Mouse (Mus musculus): Measurements from ENCODE around the gene Ss18l1.

DNA sequence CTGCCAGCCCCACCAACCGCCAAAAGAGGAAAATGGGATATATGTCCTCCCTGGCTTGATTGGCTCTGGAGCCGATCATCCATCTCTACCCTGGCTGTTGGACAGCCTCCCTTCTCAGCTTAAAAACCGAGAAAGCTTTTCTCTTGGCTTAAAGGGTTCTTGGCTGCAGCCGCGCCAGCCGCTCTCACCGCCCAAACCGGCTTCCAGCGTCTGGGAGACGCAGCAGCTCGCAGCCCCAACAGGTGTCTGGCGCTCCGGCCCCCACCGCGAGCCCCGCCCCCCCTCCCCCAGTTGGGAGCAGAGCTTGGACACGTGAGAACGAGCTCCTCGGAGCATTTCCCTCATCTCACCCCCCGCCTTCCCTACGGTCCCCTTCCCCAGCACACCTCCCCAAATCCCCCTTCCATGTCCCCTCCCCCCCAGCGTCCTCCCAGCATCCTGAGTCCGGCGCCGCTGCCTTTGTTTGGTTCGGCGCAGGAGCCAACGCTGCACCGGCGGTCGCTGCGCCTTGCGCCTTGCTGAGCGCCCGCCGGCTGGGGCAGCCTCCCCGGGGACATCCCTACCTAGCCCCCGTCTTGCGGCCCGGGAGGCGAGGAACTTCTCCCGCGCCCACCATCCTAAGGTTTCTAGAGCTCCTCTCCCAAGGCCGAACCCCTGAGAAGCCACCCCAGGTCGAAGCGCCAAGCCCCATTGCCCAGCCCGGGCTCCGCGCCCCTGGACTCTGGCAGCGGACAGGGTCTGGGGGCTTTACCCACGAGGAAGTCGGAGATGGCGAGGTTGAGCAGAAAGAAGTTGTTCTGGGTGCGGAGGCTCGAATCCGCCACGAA, 61.1 kb downstream of the Ss18l1 start:
- TF ChIP-seq GATA1 (IDR thresholded peaks at IDR 0.05; ENCODE audit: low read length) = no peak
- no peak for TF ChIP-seq TAL1 (IDR thresholded peaks at IDR 0.05; ENCODE audit: low read length)
